Mouse (Mus musculus): Measurements from ENCODE around the gene Klrk1. TPM values are rescaled to one million over a fixed set of nuclear protein-coding genes. Genes with fewer than 3 reads are reported as not detected.

Klrk1 gene
- total RNA-seq, 2 experiments from 2014 or later: not detected

DNA sequence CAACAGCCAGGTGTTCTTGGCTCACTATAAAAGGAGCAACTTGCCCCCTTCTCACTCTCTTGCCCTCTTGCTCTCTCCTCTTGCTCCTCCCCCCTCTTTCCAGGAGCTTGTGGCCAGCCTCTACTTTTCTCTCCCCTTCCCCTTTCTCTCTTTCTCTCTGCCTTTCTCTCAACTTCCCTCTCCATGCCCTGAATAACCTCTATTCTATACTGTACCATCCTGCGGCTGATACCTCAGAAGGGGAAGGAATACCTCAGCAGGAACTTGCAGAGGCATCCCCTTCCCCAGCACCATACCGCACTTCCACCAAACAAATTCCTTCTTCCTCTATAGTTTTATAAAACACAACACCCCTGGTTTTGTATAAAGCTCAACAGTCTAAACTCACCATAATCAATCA, 58.4 kb downstream of the Klrk1 start:
- no peak for TF ChIP-seq CTCF (IDR thresholded peaks at IDR 0.05)
- Histone ChIP-seq H3K27ac (no peak overlapping the region), H3K4me3 (no peak overlapping the region)
- DNase-seq (ENCODE audit: extremely low spot score in 1 of 2, low spot score in 2 of 2): no peak
- intact Hi-C loops (cut with DNase I): no loop called here

Other genes starting within 250 kb of the Klrk1 start
- not detected for gene Clec12b, start 238.0 kb downstream of the Klrk1 start, total RNA-seq (2021)
- gene Clec1b, start 226.6 kb downstream of the Klrk1 start, total RNA-seq (2021): not detected
- gene Clec9a, start 215.0 kb downstream of the Klrk1 start, total RNA-seq (2021): not detected
- 1 to 10 TPM; 1.2 to 1.6 TPM for gene Clec1a, start 171.9 kb downstream of the Klrk1 start, total RNA-seq (2021)
- gene Olr1, start 116.7 kb downstream of the Klrk1 start, total RNA-seq (2021): not detected
- not detected for gene Tmem52b, start 111.3 kb downstream of the Klrk1 start, total RNA-seq (2021)
- 100 to 1,000 TPM; 707 to 713 TPM for gene Gabarapl1, start 90.7 kb downstream of the Klrk1 start, total RNA-seq (2021)
- not detected for gene Klre1, start 46.0 kb downstream of the Klrk1 start, total RNA-seq (2021)
- gene Klrd1, start 32.1 kb downstream of the Klrk1 start, total RNA-seq (2021): not detected
- gene Klrc3, start 19.5 kb upstream of the Klrk1 start, total RNA-seq (2021): not detected
- not detected for gene Klrc2, start 36.8 kb upstream of the Klrk1 start, total RNA-seq (2021)
- not detected for gene Klrc1, start 55.1 kb upstream of the Klrk1 start, total RNA-seq (2021)
- gene Klri1, start 93.3 kb upstream of the Klrk1 start, total RNA-seq (2021): not detected
- gene Klri2, start 116.6 kb upstream of the Klrk1 start, total RNA-seq (2021): not detected
- not detected for gene Gm156, start 160.4 kb upstream of the Klrk1 start, total RNA-seq (2021)
- not detected for gene Gm17631, start 238.8 kb upstream of the Klrk1 start, total RNA-seq (2021)

Data from left cerebral cortex, adult 2 months (tissue).